Mouse (Mus musculus) skeletal muscle tissue, postnatal 0 days (tissue): ENCODE data around the gene C1qtnf1. TPM values are rescaled to one million over a fixed set of nuclear protein-coding genes. Genes with fewer than 3 reads are reported as not detected.

ENCODE experiments used
- polyA plus RNA-seq: library from polyadenylated mRNA; unstranded; fragments of >200 nt; fragmentation: Nextera tagmentation; extraction: Ambion mirVana; gene quantifications from 2 replicates; pipeline ENCODE4 v1.2.1, GENCODE M21; 2015

C1qtnf1 gene
- 7.6 and 10.2 TPM in 2 replicates for polyA plus RNA-seq

GRCm38 (mm10) chr11:118427986-118428385, at the start of gene C1qtnf1:
Gene C1qtnf1, plus strand, starts transcription at chr11:118428203.

GRCm38 (mm10) chr11:118401760-118402280, 26.2 kb upstream of the C1qtnf1 start, which contains the start of gene Lgals3bp:
Gene Lgals3bp, minus strand, starts transcription at chr11:118402092.

GRCm38 (mm10) chr11:118418834-118419504, 9.0 kb upstream of the C1qtnf1 start, which contains the start of gene Cant1:
Gene Cant1, minus strand, starts transcription at chr11:118419086.

GRCm38 (mm10) chr11:118476396-118477373, 48.7 kb downstream of the C1qtnf1 start, which contains the start of gene Engase:
Gene Engase, plus strand, starts transcription at chr11:118476829.

Other genes starting within 250 kb of the C1qtnf1 start
- gene Cyth1, start 179.6 kb upstream of the C1qtnf1 start, polyA plus RNA-seq, result 13.7 and 15.5 TPM in 2 replicates
- 8.5 and 9.1 TPM in 2 replicates for gene Usp36, start 138.0 kb upstream of the C1qtnf1 start, polyA plus RNA-seq
- gene Cep295nl, start 85.7 kb upstream of the C1qtnf1 start, polyA plus RNA-seq, result 0.46 and 0.48 TPM in 2 replicates
- gene Timp2, start 72.5 kb upstream of the C1qtnf1 start, polyA plus RNA-seq, result 72.6 and 75.5 TPM in 2 replicates
- 29.7 and 36.1 TPM in 2 replicates for gene Lgals3bp, start 26.1 kb upstream of the C1qtnf1 start, polyA plus RNA-seq
- 11.2 and 13.1 TPM in 2 replicates for gene Cant1, start 9.1 kb upstream of the C1qtnf1 start, polyA plus RNA-seq
- gene Engase, start 48.6 kb downstream of the C1qtnf1 start, polyA plus RNA-seq, result 4.2 and 5.3 TPM in 2 replicates